Mouse (Mus musculus): Measurements from ENCODE around the gene Bbs9. TPM values are rescaled to one million over a fixed set of nuclear protein-coding genes. Genes with fewer than 3 reads are reported as not detected.

Bbs9 gene
- polyA plus RNA-seq, 1 experiment from 2014 or later = 13.5 TPM

GRCm38 (mm10) chr9:22800675-22801074 is 325.2 kb downstream of the Bbs9 start:
- WGBS = 75% methylated on average over 7 of the region's 7 CpGs
- no peaks in the 10 kb centered on the region for H3K27me3 ChIP-seq (ENCODE audit: low read depth, poor library complexity, severe bottlenecking)
- no peaks in the 10 kb centered on the region for H3K4me1 ChIP-seq
- no peak for DNase-seq (ENCODE audit: low spot score)
- H3K27ac ChIP-seq = no peak overlapping the region
- H3K36me3 ChIP-seq = no peaks in the 10 kb centered on the region
- no peaks in the 10 kb centered on the region for H3K9me3 ChIP-seq (replicated peaks)
- no peak overlapping the region for H3K4me3 ChIP-seq

GRCm38 (mm10) chr9:22805981-22806380 is 330.5 kb downstream of the Bbs9 start:
- DNase-seq (ENCODE audit: low spot score) = no peak
- no peaks in the 10 kb centered on the region for H3K4me1 ChIP-seq
- H3K4me3 ChIP-seq = no peak overlapping the region
- H3K27me3 ChIP-seq (ENCODE audit: low read depth, poor library complexity, severe bottlenecking) = no peaks in the 10 kb centered on the region
- H3K27ac ChIP-seq = no peak overlapping the region
- no peaks in the 10 kb centered on the region for H3K36me3 ChIP-seq
- 86% methylated on average over 1 of the region's 1 CpGs for WGBS
- no peaks in the 10 kb centered on the region for H3K9me3 ChIP-seq (replicated peaks)

GRCm38 (mm10) chr9:22806494-22806893 is 331.0 kb downstream of the Bbs9 start:
- no peak overlapping the region for H3K4me3 ChIP-seq
- H3K27me3 ChIP-seq (ENCODE audit: low read depth, poor library complexity, severe bottlenecking) = no peaks in the 10 kb centered on the region
- H3K9me3 ChIP-seq (replicated peaks) = no peaks in the 10 kb centered on the region
- H3K27ac ChIP-seq = no peak overlapping the region
- H3K36me3 ChIP-seq = no peaks in the 10 kb centered on the region
- no peaks in the 10 kb centered on the region for H3K4me1 ChIP-seq
- no peak for DNase-seq (ENCODE audit: low spot score)
- WGBS = 66% methylated on average over 5 of the region's 5 CpGs

- no peak for DNase-seq (ENCODE audit: low spot score)
- 88% methylated on average over 5 of the region's 5 CpGs for WGBS
- no peaks in the 10 kb centered on the region for H3K36me3 ChIP-seq
- H3K9me3 ChIP-seq (replicated peaks) = no peaks in the 10 kb centered on the region
- H3K4me1 ChIP-seq = 0 out of 2 replicates have a peak, but pooled peaks cover 5% of the 10 kb centered on the region
- H3K27me3 ChIP-seq (ENCODE audit: low read depth, poor library complexity, severe bottlenecking) = no peaks in the 10 kb centered on the region
- no peak overlapping the region for H3K27ac ChIP-seq
- H3K4me3 ChIP-seq = no peak overlapping the region
Measured at GRCm38 (mm10) chr9:22807693-22808092, 332.2 kb downstream of the Bbs9 start.

GRCm38 (mm10) chr9:22809621-22810126 is 334.2 kb downstream of the Bbs9 start:
- H3K9me3 ChIP-seq (replicated peaks) = no peaks in the 10 kb centered on the region
- no peak for DNase-seq (ENCODE audit: low spot score)
- WGBS = 91% methylated on average over 4 of the region's 4 CpGs
- no peaks in the 10 kb centered on the region for H3K36me3 ChIP-seq
- H3K27ac ChIP-seq = no peak overlapping the region
- H3K4me3 ChIP-seq = no peak overlapping the region
- peaks cover 12% of the 10 kb centered on the region for H3K4me1 ChIP-seq
- no peaks in the 10 kb centered on the region for H3K27me3 ChIP-seq (ENCODE audit: low read depth, poor library complexity, severe bottlenecking)

- Histone ChIP-seq H3K36me3 (no peaks in the 10 kb centered on the region), H3K27me3 (ENCODE audit: low read depth, poor library complexity, severe bottlenecking) (no peaks in the 10 kb centered on the region), H3K4me1 (peaks cover 20% of the 10 kb centered on the region), H3K27ac (no peak overlapping the region), H3K9me3 (replicated peaks) (no peaks in the 10 kb centered on the region), H3K4me3 (no peak overlapping the region)
- WGBS = 93% methylated on average over 8 of the region's 8 CpGs
- no peak for DNase-seq (ENCODE audit: low spot score)
Measured at GRCm38 (mm10) chr9:22810454-22810853, 334.9 kb downstream of the Bbs9 start.

GRCm38 (mm10) chr9:22811931-22812330 is 336.4 kb downstream of the Bbs9 start:
- no peaks in the 10 kb centered on the region for H3K36me3 ChIP-seq
- H3K27me3 ChIP-seq (ENCODE audit: low read depth, poor library complexity, severe bottlenecking) = no peaks in the 10 kb centered on the region
- WGBS = 80% methylated on average over 2 of the region's 2 CpGs
- H3K4me3 ChIP-seq = no peak overlapping the region
- no peak for DNase-seq (ENCODE audit: low spot score)
- H3K27ac ChIP-seq = no peak overlapping the region
- no peaks in the 10 kb centered on the region for H3K9me3 ChIP-seq (replicated peaks)
- H3K4me1 ChIP-seq = peaks cover 22% of the 10 kb centered on the region

- Histone ChIP-seq H3K4me3 (no peak overlapping the region), H3K36me3 (no peaks in the 10 kb centered on the region), H3K27me3 (ENCODE audit: low read depth, poor library complexity, severe bottlenecking) (no peaks in the 10 kb centered on the region), H3K9me3 (replicated peaks) (no peaks in the 10 kb centered on the region), H3K27ac (peak overlapping the region; percentile 66), H3K4me1 (peaks cover 22% of the 10 kb centered on the region)
- WGBS = 38% methylated on average over 9 of the region's 9 CpGs
- no peak for DNase-seq (ENCODE audit: low spot score)
Measured at GRCm38 (mm10) chr9:22814407-22815092, 339.0 kb downstream of the Bbs9 start.

GRCm38 (mm10) chr9:22815093-22815458 is 339.6 kb downstream of the Bbs9 start:
- WGBS = 31% methylated on average over 7 of the region's 7 CpGs
- Histone ChIP-seq H3K36me3 (no peaks in the 10 kb centered on the region), H3K9me3 (replicated peaks) (no peaks in the 10 kb centered on the region), H3K4me1 (peaks cover 22% of the 10 kb centered on the region), H3K27ac (peak overlapping the region; percentile 66), H3K4me3 (no peak overlapping the region), H3K27me3 (ENCODE audit: low read depth, poor library complexity, severe bottlenecking) (no peaks in the 10 kb centered on the region)
- no peak for DNase-seq (ENCODE audit: low spot score)

GRCm38 (mm10) chr9:22819539-22819938 is 344.0 kb downstream of the Bbs9 start:
- no peaks in the 10 kb centered on the region for H3K27me3 ChIP-seq (ENCODE audit: low read depth, poor library complexity, severe bottlenecking)
- no peak for DNase-seq (ENCODE audit: low spot score)
- H3K4me1 ChIP-seq = peaks cover 14% of the 10 kb centered on the region
- WGBS = 84% methylated on average over 6 of the region's 6 CpGs
- H3K27ac ChIP-seq = no peak overlapping the region
- H3K4me3 ChIP-seq = no peak overlapping the region
- no peaks in the 10 kb centered on the region for H3K9me3 ChIP-seq (replicated peaks)
- no peaks in the 10 kb centered on the region for H3K36me3 ChIP-seq

- no peaks in the 10 kb centered on the region for H3K9me3 ChIP-seq (replicated peaks)
- DNase-seq (ENCODE audit: low spot score) = no peak
- no peak overlapping the region for H3K4me3 ChIP-seq
- no peaks in the 10 kb centered on the region for H3K36me3 ChIP-seq
- 38% methylated on average over 6 of the region's 6 CpGs for WGBS
- H3K27me3 ChIP-seq (ENCODE audit: low read depth, poor library complexity, severe bottlenecking) = 0 out of 2 replicates have a peak, but pooled peaks cover 4% of the 10 kb centered on the region
- peaks cover 4% of the 10 kb centered on the region; the same call in 1 of the 2 replicates for H3K4me1 ChIP-seq
- no peak overlapping the region for H3K27ac ChIP-seq
Measured at GRCm38 (mm10) chr9:22820646-22821185, 345.2 kb downstream of the Bbs9 start.

GRCm38 (mm10) chr9:22822770-22823169 is 347.3 kb downstream of the Bbs9 start:
- no peak for DNase-seq (ENCODE audit: low spot score)
- no peak overlapping the region for H3K4me3 ChIP-seq
- H3K36me3 ChIP-seq = no peaks in the 10 kb centered on the region
- 87% methylated on average over 5 of the region's 5 CpGs for WGBS
- no peaks in the 10 kb centered on the region for H3K9me3 ChIP-seq (replicated peaks)
- H3K4me1 ChIP-seq = peaks cover 8% of the 10 kb centered on the region
- H3K27ac ChIP-seq = no peak overlapping the region
- H3K27me3 ChIP-seq (ENCODE audit: low read depth, poor library complexity, severe bottlenecking) = 0 out of 2 replicates have a peak, but pooled peaks cover 4% of the 10 kb centered on the region

- no peak for DNase-seq (ENCODE audit: low spot score)
- H3K27me3 ChIP-seq (ENCODE audit: low read depth, poor library complexity, severe bottlenecking) = 0 out of 2 replicates have a peak, but pooled peaks cover 4% of the 10 kb centered on the region
- no peak overlapping the region for H3K4me3 ChIP-seq
- no peaks in the 10 kb centered on the region for H3K36me3 ChIP-seq
- H3K27ac ChIP-seq = no peak overlapping the region
- H3K9me3 ChIP-seq (replicated peaks) = no peaks in the 10 kb centered on the region
- 66% methylated on average over 3 of the region's 3 CpGs for WGBS
- peaks cover 8% of the 10 kb centered on the region for H3K4me1 ChIP-seq
Measured at GRCm38 (mm10) chr9:22823856-22824255, 348.3 kb downstream of the Bbs9 start.
